Mouse (Mus musculus): Measurements from ENCODE around the gene Lypd3. TPM values are rescaled to one million over a fixed set of nuclear protein-coding genes. Genes with fewer than 3 reads are reported as not detected.

The Lypd3 gene
- polyA plus RNA-seq (2014; fragmentation: Nextera tagmentation; extraction: Ambion mirVana): 2.0 and 2.1 TPM in 2 replicates

- Histone ChIP-seq H3K9me3 (replicated peaks; ENCODE audit: control insufficient read depth, low read length) (no peaks in the 10 kb centered on the region), H3K9ac (replicated peaks; ENCODE audit: low read length) (no peak within 1 kb of the TSS), H3K36me3 (replicated peaks; ENCODE audit: control insufficient read depth, insufficient read depth, low read depth, low read length) (no peaks in the 10 kb centered on the region), H3K4me1 (ENCODE audit: control insufficient read depth, insufficient read depth, low read length) (peaks cover 3% of the 10 kb centered on the region; the same call in 1 of the 2 replicates), H3K27ac (replicated peaks; ENCODE audit: low read depth, low read length) (no peak within 1 kb of the TSS), H3K4me2 (ENCODE audit: low read depth, low read length) (peak within 1 kb of the TSS; percentile 29), H3K4me3 (ENCODE audit: low read depth, low read length) (peak within 1 kb of the TSS; percentile 18; the same call in 1 of the 2 replicates), H3K27me3 (ENCODE audit: control insufficient read depth, insufficient read depth, low read length) (peaks cover 46% of the 10 kb centered on the region)
- WGBS: 14% methylated on average over 15 of the region's 15 CpGs
- DNase-seq (ENCODE audit: low spot score) (no peak), ATAC-seq (replicated peaks; ENCODE audit: insufficient number of reproducible peaks, low FRiP score, low TSS enrichment, low read depth) (no peak; the same call in 1 of the 2 replicates)
Measured at GRCm38 (mm10) chr7:24636264-24636663, at the start of gene Lypd3. Gene Lypd3 (plus strand): TSS chr7:24636550.

- peak; percentile 56 for ATAC-seq (replicated peaks; ENCODE audit: insufficient number of reproducible peaks, low FRiP score, low TSS enrichment, low read depth)
- peak; percentile 25 for DNase-seq (ENCODE audit: low spot score)
- no peak overlapping the region for H3K27ac ChIP-seq (replicated peaks; ENCODE audit: low read depth, low read length)
- H3K9me3 ChIP-seq (replicated peaks; ENCODE audit: control insufficient read depth, low read length): no peaks in the 10 kb centered on the region
- H3K4me3 ChIP-seq (ENCODE audit: low read depth, low read length): peak overlapping the region; percentile 49
- peak overlapping the region; percentile 70 for H3K9ac ChIP-seq (replicated peaks; ENCODE audit: low read length)
- peak overlapping the region; percentile 79 for H3K4me2 ChIP-seq (ENCODE audit: low read depth, low read length)
- H3K4me1 ChIP-seq (ENCODE audit: control insufficient read depth, insufficient read depth, low read length): no peaks in the 10 kb centered on the region
- 9% methylated on average over 8 of the region's 8 CpGs for WGBS
- H3K36me3 ChIP-seq (replicated peaks; ENCODE audit: control insufficient read depth, insufficient read depth, low read depth, low read length): no peaks in the 10 kb centered on the region
- H3K27me3 ChIP-seq (ENCODE audit: control insufficient read depth, insufficient read depth, low read length): peaks cover 25% of the 10 kb centered on the region
Measured at GRCm38 (mm10) chr7:24586828-24587227, 49.5 kb upstream of the Lypd3 start.

- Histone ChIP-seq H3K27me3 (ENCODE audit: control insufficient read depth, insufficient read depth, low read length) (peaks cover 25% of the 10 kb centered on the region), H3K4me3 (ENCODE audit: low read depth, low read length) (peak within 1 kb of the TSS; percentile 49), H3K4me1 (ENCODE audit: control insufficient read depth, insufficient read depth, low read length) (no peaks in the 10 kb centered on the region), H3K36me3 (replicated peaks; ENCODE audit: control insufficient read depth, insufficient read depth, low read depth, low read length) (no peaks in the 10 kb centered on the region), H3K4me2 (ENCODE audit: low read depth, low read length) (peak within 1 kb of the TSS; percentile 79), H3K27ac (replicated peaks; ENCODE audit: low read depth, low read length) (no peak within 1 kb of the TSS), H3K9ac (replicated peaks; ENCODE audit: low read length) (peak within 1 kb of the TSS; percentile 70), H3K9me3 (replicated peaks; ENCODE audit: control insufficient read depth, low read length) (no peaks in the 10 kb centered on the region)
- ATAC-seq (replicated peaks; ENCODE audit: insufficient number of reproducible peaks, low FRiP score, low TSS enrichment, low read depth) (peak; percentile 53), DNase-seq (ENCODE audit: low spot score) (peak; percentile 78)
- 6% methylated on average over 30 of the region's 30 CpGs for WGBS
Measured at GRCm38 (mm10) chr7:24587330-24588105, 48.8 kb upstream of the Lypd3 start, which contains the start of the genes Ethe1 and Zfp575. Gene Ethe1 (plus strand): TSS chr7:24587543. Gene Zfp575 (minus strand): TSS chr7:24587641.

GRCm38 (mm10) chr7:24588336-24588735 lies 48.0 kb upstream of the Lypd3 start:
- DNase-seq (ENCODE audit: low spot score) (no peak), ATAC-seq (replicated peaks; ENCODE audit: insufficient number of reproducible peaks, low FRiP score, low TSS enrichment, low read depth) (no peak)
- H3K9me3 ChIP-seq (replicated peaks; ENCODE audit: control insufficient read depth, low read length): no peaks in the 10 kb centered on the region
- H3K4me3 ChIP-seq (ENCODE audit: low read depth, low read length): no peak overlapping the region
- H3K36me3 ChIP-seq (replicated peaks; ENCODE audit: control insufficient read depth, insufficient read depth, low read depth, low read length): no peaks in the 10 kb centered on the region
- H3K9ac ChIP-seq (replicated peaks; ENCODE audit: low read length): no peak overlapping the region
- H3K4me1 ChIP-seq (ENCODE audit: control insufficient read depth, insufficient read depth, low read length): no peaks in the 10 kb centered on the region
- H3K4me2 ChIP-seq (ENCODE audit: low read depth, low read length): no peak overlapping the region
- no peak overlapping the region for H3K27ac ChIP-seq (replicated peaks; ENCODE audit: low read depth, low read length)
- 89% methylated on average over 13 of the region's 13 CpGs for WGBS
- peaks cover 25% of the 10 kb centered on the region for H3K27me3 ChIP-seq (ENCODE audit: control insufficient read depth, insufficient read depth, low read length)

GRCm38 (mm10) chr7:24591735-24592134 lies 44.6 kb upstream of the Lypd3 start:
- Histone ChIP-seq H3K36me3 (replicated peaks; ENCODE audit: control insufficient read depth, insufficient read depth, low read depth, low read length) (no peaks in the 10 kb centered on the region), H3K27ac (replicated peaks; ENCODE audit: low read depth, low read length) (no peak overlapping the region), H3K27me3 (ENCODE audit: control insufficient read depth, insufficient read depth, low read length) (peaks cover 5% of the 10 kb centered on the region), H3K4me2 (ENCODE audit: low read depth, low read length) (no peak overlapping the region), H3K9me3 (replicated peaks; ENCODE audit: control insufficient read depth, low read length) (no peaks in the 10 kb centered on the region), H3K4me1 (ENCODE audit: control insufficient read depth, insufficient read depth, low read length) (no peaks in the 10 kb centered on the region), H3K9ac (replicated peaks; ENCODE audit: low read length) (no peak overlapping the region), H3K4me3 (ENCODE audit: low read depth, low read length) (no peak overlapping the region)
- WGBS: 66% methylated on average over 5 of the region's 5 CpGs
- no peak for ATAC-seq (replicated peaks; ENCODE audit: insufficient number of reproducible peaks, low FRiP score, low TSS enrichment, low read depth)
- no peak for DNase-seq (ENCODE audit: low spot score)

- H3K4me2 ChIP-seq (ENCODE audit: low read depth, low read length): no peak overlapping the region
- H3K4me3 ChIP-seq (ENCODE audit: low read depth, low read length): no peak overlapping the region
- DNase-seq (ENCODE audit: low spot score): no peak
- H3K4me1 ChIP-seq (ENCODE audit: control insufficient read depth, insufficient read depth, low read length): no peaks in the 10 kb centered on the region
- no peaks in the 10 kb centered on the region for H3K36me3 ChIP-seq (replicated peaks; ENCODE audit: control insufficient read depth, insufficient read depth, low read depth, low read length)
- WGBS: 61% methylated on average over 4 of the region's 4 CpGs
- H3K9ac ChIP-seq (replicated peaks; ENCODE audit: low read length): no peak overlapping the region
- H3K9me3 ChIP-seq (replicated peaks; ENCODE audit: control insufficient read depth, low read length): no peaks in the 10 kb centered on the region
- H3K27ac ChIP-seq (replicated peaks; ENCODE audit: low read depth, low read length): no peak overlapping the region
- H3K27me3 ChIP-seq (ENCODE audit: control insufficient read depth, insufficient read depth, low read length): 0 out of 2 replicates have a peak, but pooled peaks cover 2% of the 10 kb centered on the region
- no peak for ATAC-seq (replicated peaks; ENCODE audit: insufficient number of reproducible peaks, low FRiP score, low TSS enrichment, low read depth)
Measured at GRCm38 (mm10) chr7:24592163-24592562, 44.2 kb upstream of the Lypd3 start.

- Histone ChIP-seq H3K27me3 (ENCODE audit: control insufficient read depth, insufficient read depth, low read length) (0 out of 2 replicates have a peak, but pooled peaks cover 2% of the 10 kb centered on the region), H3K4me2 (ENCODE audit: low read depth, low read length) (no peak overlapping the region), H3K27ac (replicated peaks; ENCODE audit: low read depth, low read length) (no peak overlapping the region), H3K36me3 (replicated peaks; ENCODE audit: control insufficient read depth, insufficient read depth, low read depth, low read length) (no peaks in the 10 kb centered on the region), H3K9me3 (replicated peaks; ENCODE audit: control insufficient read depth, low read length) (no peaks in the 10 kb centered on the region), H3K4me1 (ENCODE audit: control insufficient read depth, insufficient read depth, low read length) (no peaks in the 10 kb centered on the region), H3K4me3 (ENCODE audit: low read depth, low read length) (no peak overlapping the region), H3K9ac (replicated peaks; ENCODE audit: low read length) (no peak overlapping the region)
- ATAC-seq (replicated peaks; ENCODE audit: insufficient number of reproducible peaks, low FRiP score, low TSS enrichment, low read depth): no peak
- 80% methylated on average over 6 of the region's 6 CpGs for WGBS
- no peak for DNase-seq (ENCODE audit: low spot score)
Measured at GRCm38 (mm10) chr7:24592781-24593180, 43.6 kb upstream of the Lypd3 start.
